Mouse (Mus musculus): Measurements from ENCODE around the gene Gpt2.

- TF ChIP-seq CTCF (IDR thresholded peaks at IDR 0.05; ENCODE audit: extremely low read depth, insufficient read length, insufficient replicate concordance, low read depth, low read length), result no peak
- TF ChIP-seq POLR2A (IDR thresholded peaks at IDR 0.05; ENCODE audit: low read depth, low read length), result no peak
Measured at GRCm38 (mm10) chr8:85459582-85459981, 32.8 kb upstream of the Gpt2 start.

All from small intestine, adult 2 months (tissue).